Mouse (Mus musculus) embryonic facial prominence, embryonic 14.5 days (tissue): ENCODE results near the gene Gsta4. TPM values are rescaled to one million over a fixed set of nuclear protein-coding genes. Genes with fewer than 3 reads are reported as not detected.

ENCODE experiments used
- ATAC-seq: fragments of 200-750 bp; cut with Nextera tagmentation; 2 replicates; pipeline ENCODE4 v1.8.0; 2017; ENCODE audit warnings: low read depth, moderate number of reproducible peaks, moderate TSS enrichment
- DNase-seq: peaks from one replicate; pipeline ENCODE4 v3.0.0-alpha.2; 2015; ENCODE audit warnings: low spot score
- H3K27ac ChIP-seq: fragments of 300-500 bp; sonication (generic); replicated peaks from 2 replicates; pipeline ENCODE4 v1.5.1; 2014; ENCODE audit warnings: low read depth, mild to moderate bottlenecking, low read length, moderate library complexity
- H3K27me3 ChIP-seq: fragments of 300-500 bp; sonication (generic); replicated peaks from 2 replicates; pipeline ENCODE4 v1.6.1; 2014; ENCODE audit warnings: low read length; ENCODE audit not compliant: control insufficient read depth, insufficient read depth
- H3K36me3 ChIP-seq: fragments of 300-500 bp; sonication (generic); 2 replicates; pipeline ENCODE4 v1.6.1; 2014; ENCODE audit warnings: low read length, mixed read lengths; ENCODE audit not compliant: control insufficient read depth, insufficient read depth
- H3K4me1 ChIP-seq: fragments of 300-500 bp; sonication (generic); 2 replicates; pipeline ENCODE4 v1.6.1; 2014; ENCODE audit warnings: antibody characterized with exemption, low read length; ENCODE audit not compliant: control insufficient read depth, insufficient read depth
- H3K4me2 ChIP-seq: fragments of 300-500 bp; sonication (generic); 2 replicates; pipeline ENCODE4 v1.6.1; 2014; ENCODE audit warnings: low read depth, mild to moderate bottlenecking, low read length, moderate library complexity, mixed read lengths
- H3K4me3 ChIP-seq: fragments of 300-500 bp; sonication (generic); 2 replicates; pipeline ENCODE4 v1.5.1; 2014; ENCODE audit warnings: low read depth, mild to moderate bottlenecking, low read length
- H3K9ac ChIP-seq: fragments of 300-500 bp; sonication (generic); 2 replicates; pipeline ENCODE4 v1.6.1; 2014; ENCODE audit warnings: low read depth, mild to moderate bottlenecking, low read length, moderate library complexity, mixed read lengths
- H3K9me3 ChIP-seq: fragments of 300-500 bp; sonication (generic); 2 replicates; pipeline ENCODE4 v1.6.1; 2016; ENCODE audit warnings: low read length; ENCODE audit not compliant: control insufficient read depth
- WGBS: fragments of 180-500 bp; shearing (Covaris S2); extraction: QIAGEN DNeasy Blood & Tissue Kit; methylation state at CpG from one replicate; pipeline ENCODE4 v1.1.7; 2014; 5-methylcytosine and 5-hydroxymethylcytosine counted together
- polyA plus RNA-seq: library from polyadenylated mRNA; unstranded; fragments of >200 nt; fragmentation: Nextera tagmentation; extraction: Ambion mirVana; gene quantifications from 2 replicates; pipeline ENCODE4 v1.2.1, GENCODE M21; 2014

The Gsta4 gene
- polyA plus RNA-seq, 1 experiment from 2014 or later = 70.7 TPM

GRCm38 (mm10) chr9:78154211-78154977 is 28.2 kb upstream of the Gsta4 start:
- H3K9ac ChIP-seq = no peak overlapping the region
- H3K4me3 ChIP-seq = no peak overlapping the region
- no peak overlapping the region for H3K4me2 ChIP-seq
- WGBS = 79% methylated on average over 11 of the region's 11 CpGs
- no peaks in the 10 kb centered on the region for H3K4me1 ChIP-seq
- H3K36me3 ChIP-seq = peaks cover 70% of the 10 kb centered on the region
- ATAC-seq (no peak), DNase-seq (no peak)
- no peak overlapping the region for H3K27ac ChIP-seq
- H3K9me3 ChIP-seq = no peaks in the 10 kb centered on the region
- no peaks in the 10 kb centered on the region for H3K27me3 ChIP-seq

DNA sequence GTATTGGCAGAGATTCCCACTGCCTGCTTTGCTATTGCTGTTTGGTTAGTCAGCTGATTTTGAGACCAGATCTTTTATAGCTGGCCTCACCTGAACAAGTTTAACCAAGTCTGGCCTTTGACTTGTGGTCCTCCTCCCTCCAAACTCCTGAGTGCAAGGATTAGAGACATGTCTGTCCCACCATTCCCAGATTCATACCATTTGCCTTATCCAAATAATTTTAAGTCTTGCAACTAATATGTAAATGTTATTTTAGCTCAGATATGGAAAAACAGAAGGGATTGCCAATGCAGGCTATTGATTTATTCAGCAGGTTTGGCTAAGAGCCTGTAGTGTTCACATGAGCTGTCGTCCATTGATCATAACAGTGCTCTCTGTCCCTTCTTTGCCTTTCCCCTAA is 25.4 kb upstream of the Gsta4 start:
- ATAC-seq (no peak), DNase-seq (no peak)
- no peak overlapping the region for H3K4me3 ChIP-seq
- peaks cover 86% of the 10 kb centered on the region for H3K36me3 ChIP-seq
- no peak overlapping the region for H3K9ac ChIP-seq
- H3K27me3 ChIP-seq = no peaks in the 10 kb centered on the region
- WGBS = 92% methylated on average over 1 of the region's 1 CpGs
- H3K9me3 ChIP-seq = no peaks in the 10 kb centered on the region
- no peak overlapping the region for H3K27ac ChIP-seq
- no peaks in the 10 kb centered on the region for H3K4me1 ChIP-seq
- no peak overlapping the region for H3K4me2 ChIP-seq

- Histone ChIP-seq H3K4me1 (no peaks in the 10 kb centered on the region), H3K9me3 (no peaks in the 10 kb centered on the region), H3K36me3 (peaks cover 82% of the 10 kb centered on the region), H3K27ac (no peak overlapping the region), H3K4me2 (no peak overlapping the region), H3K9ac (no peak overlapping the region), H3K27me3 (no peaks in the 10 kb centered on the region), H3K4me3 (no peak overlapping the region)
- no peak for ATAC-seq
- no peak for DNase-seq
- WGBS = 85% methylated on average over 10 of the region's 10 CpGs
These were observed 19.3 kb upstream of the Gsta4 start for GRCm38 (mm10) chr9:78163291-78163690.

GRCm38 (mm10) chr9:78164741-78165140 is 17.8 kb upstream of the Gsta4 start:
- WGBS = 91% methylated on average over 3 of the region's 3 CpGs
- H3K4me3 ChIP-seq = no peak overlapping the region
- H3K4me2 ChIP-seq = no peak overlapping the region
- no peak overlapping the region for H3K27ac ChIP-seq
- H3K36me3 ChIP-seq = peaks cover 79% of the 10 kb centered on the region
- DNase-seq (no peak), ATAC-seq (no peak)
- H3K9me3 ChIP-seq = no peaks in the 10 kb centered on the region
- no peaks in the 10 kb centered on the region for H3K4me1 ChIP-seq
- no peak overlapping the region for H3K9ac ChIP-seq
- H3K27me3 ChIP-seq = no peaks in the 10 kb centered on the region

- H3K36me3 ChIP-seq = peaks cover 72% of the 10 kb centered on the region
- ATAC-seq (no peak), DNase-seq (no peak)
- WGBS = 91% methylated on average over 6 of the region's 6 CpGs
- H3K27me3 ChIP-seq = no peaks in the 10 kb centered on the region
- H3K27ac ChIP-seq = no peak overlapping the region
- no peak overlapping the region for H3K9ac ChIP-seq
- no peak overlapping the region for H3K4me3 ChIP-seq
- H3K9me3 ChIP-seq = no peaks in the 10 kb centered on the region
- H3K4me1 ChIP-seq = no peaks in the 10 kb centered on the region
- H3K4me2 ChIP-seq = no peak overlapping the region
These were observed 17.1 kb upstream of the Gsta4 start for GRCm38 (mm10) chr9:78165454-78165853.

DNA sequence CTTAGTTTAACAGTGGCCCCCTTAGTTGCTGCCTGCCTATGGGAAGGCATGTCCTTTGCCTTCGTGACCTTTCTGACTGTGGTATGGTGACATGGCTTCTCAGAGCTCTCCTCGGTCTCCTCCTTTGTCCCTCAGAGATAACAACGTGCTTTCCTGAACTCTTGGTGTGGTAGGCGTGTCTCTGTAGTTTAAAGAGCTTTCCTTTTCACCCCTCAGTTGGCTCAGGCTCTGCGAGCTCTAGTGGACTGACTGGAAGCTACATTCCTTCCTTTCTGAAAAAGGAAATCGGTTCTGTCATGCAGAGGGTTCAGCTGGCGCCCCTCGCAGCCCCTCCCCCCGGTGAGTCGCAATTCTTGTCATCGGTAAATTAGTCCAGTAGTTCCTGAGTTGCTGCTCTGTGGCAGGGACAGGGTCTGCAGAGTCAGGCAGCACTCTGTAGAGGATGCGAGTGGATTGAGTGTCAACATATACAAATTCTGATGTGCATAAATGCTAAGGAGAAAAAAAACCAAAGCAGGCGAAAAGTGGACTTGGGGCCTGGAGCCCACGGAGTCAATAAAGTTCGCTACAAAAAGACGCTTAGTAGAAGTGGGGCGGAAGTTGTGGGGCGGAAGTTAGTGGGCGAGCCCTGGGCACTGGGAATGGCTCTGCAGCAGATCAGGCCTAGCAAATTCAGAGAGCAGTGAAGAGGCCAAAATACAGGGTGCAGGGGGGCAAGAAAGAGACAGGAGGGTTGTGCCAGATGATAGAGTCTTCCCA is 15.7 kb upstream of the Gsta4 start:
- H3K36me3 ChIP-seq = peaks cover 58% of the 10 kb centered on the region

GRCm38 (mm10) chr9:78167453-78167969 is 15.1 kb upstream of the Gsta4 start:
- Histone ChIP-seq H3K36me3 (peaks cover 52% of the 10 kb centered on the region), H3K4me2 (no peak overlapping the region), H3K4me3 (no peak overlapping the region), H3K27ac (no peak overlapping the region), H3K4me1 (no peaks in the 10 kb centered on the region), H3K9ac (no peak overlapping the region), H3K27me3 (no peaks in the 10 kb centered on the region), H3K9me3 (no peaks in the 10 kb centered on the region)
- ATAC-seq (no peak), DNase-seq (no peak)
- 89% methylated on average over 19 of the region's 19 CpGs for WGBS

More for the DNA sequence above, 15.7 kb upstream of the Gsta4 start:
- DNase-seq (no peak), ATAC-seq (no peak)
- H3K4me3 ChIP-seq = no peak overlapping the region
- 86% methylated on average over 19 of the region's 19 CpGs for WGBS
- no peaks in the 10 kb centered on the region for H3K4me1 ChIP-seq
- H3K9me3 ChIP-seq = no peaks in the 10 kb centered on the region
- H3K27me3 ChIP-seq = no peaks in the 10 kb centered on the region
- H3K27ac ChIP-seq = no peak overlapping the region
- H3K9ac ChIP-seq = no peak overlapping the region
- H3K4me2 ChIP-seq = no peak overlapping the region

DNA sequence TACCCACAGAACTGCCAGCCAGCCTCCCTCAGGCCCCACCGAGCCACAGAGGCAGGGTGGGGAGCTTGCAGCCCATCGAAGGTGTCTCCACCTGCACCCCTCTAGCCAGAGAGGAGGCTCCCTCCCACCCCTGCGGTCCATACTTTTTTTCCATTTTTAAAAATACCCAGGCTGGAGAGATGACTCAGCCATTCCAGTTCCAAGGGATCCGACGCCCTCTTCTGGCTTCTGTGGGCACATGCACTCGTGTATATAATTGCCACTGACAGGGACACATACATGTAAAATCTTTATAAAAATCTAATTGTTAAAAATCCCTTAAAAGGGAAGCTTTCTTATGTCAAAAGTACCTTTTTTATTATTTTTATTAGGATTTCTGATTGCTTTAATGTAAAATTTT is 13.7 kb upstream of the Gsta4 start:
- no peak for ATAC-seq
- 97% methylated on average over 5 of the region's 6 CpGs for WGBS
- H3K36me3 ChIP-seq = peaks cover 48% of the 10 kb centered on the region
- H3K4me3 ChIP-seq = no peak overlapping the region
- no peak overlapping the region for H3K9ac ChIP-seq
- H3K4me2 ChIP-seq = no peak overlapping the region
- H3K27me3 ChIP-seq = no peaks in the 10 kb centered on the region
- H3K4me1 ChIP-seq = no peaks in the 10 kb centered on the region
- DNase-seq = no peak
- H3K9me3 ChIP-seq = 0 out of 2 replicates have a peak, but pooled peaks cover 3% of the 10 kb centered on the region
- H3K27ac ChIP-seq = no peak overlapping the region
